Mouse (Mus musculus): ENCODE data around the gene Zfp169. TPM values are rescaled to one million over a fixed set of nuclear protein-coding genes. Genes with fewer than 3 reads are reported as not detected.

The Zfp169 gene
- 8.6 and 11.5 TPM in 2 replicates for polyA plus RNA-seq (2012; rRNA removed)
- polyA plus RNA-seq (2014; fragmentation: Nextera tagmentation; extraction: Ambion mirVana): 5.6 and 7.6 TPM in 2 replicates

DNA sequence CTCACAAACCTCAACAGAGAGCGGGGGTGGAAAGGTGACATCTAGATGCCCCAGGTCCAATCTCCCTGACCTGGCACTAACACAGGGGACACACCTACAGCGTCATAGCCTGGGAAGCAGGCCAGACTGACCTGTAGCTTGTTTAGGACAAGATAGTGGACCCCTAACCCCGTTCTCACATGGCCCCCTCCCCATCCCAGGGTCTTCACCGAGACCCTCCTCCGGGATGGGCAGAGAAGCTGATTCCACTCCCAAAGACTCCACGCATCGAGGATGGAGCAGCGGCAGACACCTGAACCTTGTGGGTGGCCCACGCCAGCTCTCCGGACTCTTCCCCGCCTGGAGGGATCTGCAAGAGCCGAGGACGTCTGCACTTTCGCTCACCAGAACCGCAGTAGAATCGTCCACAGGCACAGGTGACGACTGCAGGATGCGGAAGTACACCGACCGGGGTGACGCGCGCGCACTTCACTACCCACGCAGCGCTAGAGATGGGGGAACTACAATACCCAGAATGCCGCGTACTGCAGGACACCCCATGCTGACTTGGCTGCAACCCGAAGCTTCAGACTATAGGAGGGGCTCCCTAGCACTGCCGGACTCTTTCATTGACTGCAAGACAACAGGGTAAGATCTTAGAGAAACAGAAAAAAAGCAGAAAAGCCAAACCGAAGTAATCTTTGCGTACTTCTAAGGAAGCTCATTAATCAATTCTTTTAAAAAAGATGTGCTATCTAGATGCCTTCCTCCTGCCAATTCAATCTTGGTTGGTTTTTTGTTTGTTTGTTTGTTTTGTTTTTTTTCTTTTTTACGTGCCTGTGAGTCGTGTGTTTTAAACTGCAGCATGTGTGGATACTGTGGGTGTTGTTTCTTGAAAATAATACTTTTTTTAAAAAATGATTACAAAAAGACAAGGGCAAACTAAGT lies at the start of gene Zfp169, which contains the start of gene A830005F24Rik:
Gene Zfp169 (minus strand): TSS at position 449 of the 927 bp plus-strand sequence.
Gene A830005F24Rik (plus strand): TSS at position 568 of the 927 bp plus-strand sequence.
- ATAC-seq (ENCODE audit: low FRiP score, low read depth) (peak; percentile 99), DNase-seq (ENCODE audit: low spot score) (peak; percentile 94)
- H3K27me3 ChIP-seq (ENCODE audit: control insufficient read depth, insufficient read depth, low read length): no peaks in the 10 kb centered on the region
- peak within 1 kb of the TSS; percentile 75 for H3K4me3 ChIP-seq (replicated peaks; ENCODE audit: low read length)
- WGBS: 1% methylated on average over 34 of the region's 34 CpGs
- TF ChIP-seq POLR2A (IDR thresholded peaks at IDR 0.05; ENCODE audit: borderline replicate concordance, extremely low read depth, insufficient read depth, insufficient read length): 0 out of 2 replicates have a peak, but pooled peaks have one; percentile 26
- H3K36me3 ChIP-seq (ENCODE audit: control insufficient read depth, insufficient read depth, low read length): no peaks in the 10 kb centered on the region
- no peaks in the 10 kb centered on the region for H3K9me3 ChIP-seq (ENCODE audit: control insufficient read depth, low read length)
- H3K27ac ChIP-seq (replicated peaks; ENCODE audit: low read depth, low read length): no peak within 1 kb of the TSS
- peaks cover 4% of the 10 kb centered on the region; the same call in 1 of the 2 replicates for H3K4me1 ChIP-seq (ENCODE audit: control insufficient read depth, insufficient read depth, low read length)
- H3K9ac ChIP-seq (ENCODE audit: low read depth, low read length, severe bottlenecking): peak within 1 kb of the TSS; percentile 74
- H3K4me2 ChIP-seq (replicated peaks; ENCODE audit: low read depth, low read length, severe bottlenecking): peak within 1 kb of the TSS; percentile 88

DNA sequence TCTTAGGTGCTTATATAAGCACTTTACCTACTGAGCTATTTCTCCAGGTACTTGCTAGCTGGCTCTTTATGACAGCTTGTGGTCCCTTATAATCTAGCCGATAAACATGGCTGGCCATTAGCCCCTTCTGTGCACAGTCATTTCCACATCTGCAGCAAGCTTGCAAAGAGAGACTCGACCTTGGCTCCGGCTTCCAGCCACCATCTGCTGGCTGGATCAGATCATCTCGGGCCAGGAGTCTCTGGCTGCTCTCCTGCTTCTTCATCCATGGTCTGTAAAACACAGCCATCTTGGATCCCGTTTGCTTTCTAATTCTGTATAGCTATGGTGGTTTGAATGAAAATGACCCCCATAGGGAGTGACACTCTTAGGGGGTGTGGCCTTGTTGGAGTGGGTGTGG lies 49.1 kb upstream of the Zfp169 start:
- Histone ChIP-seq H3K9me3 (ENCODE audit: control insufficient read depth, low read length) (no peaks in the 10 kb centered on the region), H3K36me3 (ENCODE audit: control insufficient read depth, insufficient read depth, low read length) (no peaks in the 10 kb centered on the region), H3K4me1 (ENCODE audit: control insufficient read depth, insufficient read depth, low read length) (peaks cover 7% of the 10 kb centered on the region), H3K4me2 (replicated peaks; ENCODE audit: low read depth, low read length, severe bottlenecking) (no peak overlapping the region), H3K9ac (ENCODE audit: low read depth, low read length, severe bottlenecking) (no peak overlapping the region), H3K27ac (replicated peaks; ENCODE audit: low read depth, low read length) (no peak overlapping the region), H3K27me3 (ENCODE audit: control insufficient read depth, insufficient read depth, low read length) (no peaks in the 10 kb centered on the region), H3K4me3 (replicated peaks; ENCODE audit: low read length) (no peak overlapping the region)
- DNase-seq (ENCODE audit: low spot score): no peak
- no peak for ATAC-seq (ENCODE audit: low FRiP score, low read depth)
- 82% methylated on average over 5 of the region's 5 CpGs for WGBS
- TF ChIP-seq POLR2A (IDR thresholded peaks at IDR 0.05; ENCODE audit: borderline replicate concordance, extremely low read depth, insufficient read depth, insufficient read length): no peak

DNA sequence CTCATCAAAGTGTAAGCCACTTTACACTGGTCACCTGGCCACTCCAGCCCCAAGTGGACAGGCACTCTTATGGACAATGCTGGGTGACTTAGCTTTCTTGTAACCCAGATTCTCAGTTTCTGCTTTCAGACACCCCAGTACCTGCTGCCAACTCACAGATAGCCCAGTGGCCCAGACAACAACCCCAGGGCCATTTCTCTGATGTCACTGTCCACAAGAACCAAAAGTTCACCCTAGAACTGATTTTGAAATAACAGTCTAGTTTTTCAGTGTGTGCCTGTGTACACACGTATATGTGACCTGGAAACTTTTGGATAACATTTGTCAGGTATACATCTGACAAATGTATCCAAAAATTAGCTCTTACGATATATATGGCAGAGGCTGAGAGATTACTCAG lies 48.2 kb upstream of the Zfp169 start:
- WGBS: 88% methylated on average over 2 of the region's 2 CpGs
- Histone ChIP-seq H3K9me3 (ENCODE audit: control insufficient read depth, low read length) (no peaks in the 10 kb centered on the region), H3K4me1 (ENCODE audit: control insufficient read depth, insufficient read depth, low read length) (peaks cover 6% of the 10 kb centered on the region), H3K4me2 (replicated peaks; ENCODE audit: low read depth, low read length, severe bottlenecking) (no peak overlapping the region), H3K27ac (replicated peaks; ENCODE audit: low read depth, low read length) (no peak overlapping the region), H3K4me3 (replicated peaks; ENCODE audit: low read length) (no peak overlapping the region), H3K27me3 (ENCODE audit: control insufficient read depth, insufficient read depth, low read length) (no peaks in the 10 kb centered on the region), H3K36me3 (ENCODE audit: control insufficient read depth, insufficient read depth, low read length) (no peaks in the 10 kb centered on the region), H3K9ac (ENCODE audit: low read depth, low read length, severe bottlenecking) (no peak overlapping the region)
- DNase-seq (ENCODE audit: low spot score): no peak
- ATAC-seq (ENCODE audit: low FRiP score, low read depth): no peak
- no peak for TF ChIP-seq POLR2A (IDR thresholded peaks at IDR 0.05; ENCODE audit: borderline replicate concordance, extremely low read depth, insufficient read depth, insufficient read length)

DNA sequence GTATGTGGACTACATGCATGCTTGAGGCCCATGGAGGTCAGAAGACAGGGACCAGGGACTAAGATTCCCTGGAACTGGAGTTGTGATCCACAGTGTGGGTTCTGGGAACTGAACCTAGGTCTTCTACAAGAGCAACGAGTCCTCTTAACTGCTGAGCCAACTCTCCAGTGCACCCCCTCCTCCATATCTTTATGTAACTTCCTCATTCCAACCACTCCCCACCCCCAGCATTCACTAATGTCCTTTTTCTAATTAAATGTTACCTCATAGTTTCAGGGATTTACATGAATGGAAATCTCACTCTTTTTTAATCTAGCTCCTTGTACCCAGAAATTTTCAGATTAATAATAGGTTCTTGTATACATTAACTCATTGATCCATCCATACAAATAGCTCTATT lies 42.7 kb upstream of the Zfp169 start:
- no peaks in the 10 kb centered on the region for H3K36me3 ChIP-seq (ENCODE audit: control insufficient read depth, insufficient read depth, low read length)

DNA sequence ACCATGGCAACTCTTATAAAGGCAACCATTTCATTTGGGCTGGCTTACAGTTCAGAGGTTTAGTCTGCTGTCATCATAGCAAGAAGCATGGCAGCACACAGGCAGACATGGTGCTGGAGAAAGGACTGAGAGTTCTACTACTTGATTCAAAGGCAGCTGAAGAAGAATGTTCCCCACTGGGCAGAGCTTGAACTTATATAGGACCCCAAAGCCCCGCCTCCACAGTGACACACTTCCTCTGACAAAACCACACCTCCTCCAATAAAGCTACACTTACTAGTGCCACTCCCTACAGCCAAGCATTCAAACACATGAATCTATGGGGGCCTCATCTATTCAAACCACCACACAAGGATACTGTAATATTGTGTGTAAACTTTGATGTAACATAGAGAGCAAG lies 41.3 kb upstream of the Zfp169 start:
- no peaks in the 10 kb centered on the region for H3K36me3 ChIP-seq (ENCODE audit: control insufficient read depth, insufficient read depth, low read length)
- no peak overlapping the region for H3K4me3 ChIP-seq (replicated peaks; ENCODE audit: low read length)
- WGBS: 80% methylated on average over 1 of the region's 1 CpGs
- H3K27me3 ChIP-seq (ENCODE audit: control insufficient read depth, insufficient read depth, low read length): no peaks in the 10 kb centered on the region
- H3K4me2 ChIP-seq (replicated peaks; ENCODE audit: low read depth, low read length, severe bottlenecking): no peak overlapping the region
- ATAC-seq (ENCODE audit: low FRiP score, low read depth) (no peak), DNase-seq (ENCODE audit: low spot score) (no peak)
- peaks cover 19% of the 10 kb centered on the region for H3K4me1 ChIP-seq (ENCODE audit: control insufficient read depth, insufficient read depth, low read length)
- TF ChIP-seq POLR2A (IDR thresholded peaks at IDR 0.05; ENCODE audit: borderline replicate concordance, extremely low read depth, insufficient read depth, insufficient read length): no peak
- no peak overlapping the region for H3K9ac ChIP-seq (ENCODE audit: low read depth, low read length, severe bottlenecking)
- no peaks in the 10 kb centered on the region for H3K9me3 ChIP-seq (ENCODE audit: control insufficient read depth, low read length)
- H3K27ac ChIP-seq (replicated peaks; ENCODE audit: low read depth, low read length): no peak overlapping the region

More for the DNA sequence above, 42.7 kb upstream of the Zfp169 start:
- H3K27ac ChIP-seq (replicated peaks; ENCODE audit: low read depth, low read length): no peak overlapping the region
- H3K4me2 ChIP-seq (replicated peaks; ENCODE audit: low read depth, low read length, severe bottlenecking): no peak overlapping the region
- H3K9me3 ChIP-seq (ENCODE audit: control insufficient read depth, low read length): no peaks in the 10 kb centered on the region
- ATAC-seq (ENCODE audit: low FRiP score, low read depth) (no peak), DNase-seq (ENCODE audit: low spot score) (no peak)
- 79% methylated on average over 1 of the region's 1 CpGs for WGBS
- H3K4me1 ChIP-seq (ENCODE audit: control insufficient read depth, insufficient read depth, low read length): peaks cover 19% of the 10 kb centered on the region
- no peak overlapping the region for H3K4me3 ChIP-seq (replicated peaks; ENCODE audit: low read length)
- H3K9ac ChIP-seq (ENCODE audit: low read depth, low read length, severe bottlenecking): no peak overlapping the region
- no peak for TF ChIP-seq POLR2A (IDR thresholded peaks at IDR 0.05; ENCODE audit: borderline replicate concordance, extremely low read depth, insufficient read depth, insufficient read length)
- no peaks in the 10 kb centered on the region for H3K27me3 ChIP-seq (ENCODE audit: control insufficient read depth, insufficient read depth, low read length)
